15 mouse cellular contexts compared by ENCODE assay signal in genomic region chr13:53667518-53667917, GRCm38 (mm10).
"Had no signal": no experiment of that assay in that cellular context is flagged by ENCODE, and none has a peak within 500 bp of the region (broad histone marks: within the 10 kb centered on the region; RNA-seq: fewer than 3 reads in every experiment).

No protein-coding gene starts in this region.

- H3K27ac ChIP-seq: neural tube, embryonic 12.5 days; neural tube, embryonic 13.5 days; neural tube, embryonic 15.5 days; stomach, embryonic 15.5 days; stomach, postnatal 0 days had no signal

- H3K36me3 ChIP-seq: neural tube, embryonic 12.5 days; neural tube, embryonic 13.5 days; neural tube, embryonic 15.5 days; stomach, embryonic 15.5 days had no signal

- H3K27me3 ChIP-seq: neural tube, embryonic 12.5 days; neural tube, embryonic 13.5 days; neural tube, embryonic 15.5 days; stomach, embryonic 15.5 days had no signal

- H3K4me1 ChIP-seq: neural tube, embryonic 12.5 days; neural tube, embryonic 13.5 days; neural tube, embryonic 15.5 days; stomach, embryonic 15.5 days had no signal

- DNase-seq: retina, postnatal 1 day; right cerebral cortex, adult 18-20 months; right cerebral cortex, postnatal 14 days; right cerebral cortex, postnatal 25 days; right cerebral cortex, postnatal 4 days; spleen, adult 18-20 months; thymus, adult 18-20 months; thymus, postnatal 14 days; thymus, postnatal 25 days; thymus, postnatal 36 days had no signal

- H3K4me3 ChIP-seq: neural tube, embryonic 12.5 days; neural tube, embryonic 13.5 days; neural tube, embryonic 15.5 days; stomach, embryonic 15.5 days had no signal

- H3K9me3 ChIP-seq: neural tube, embryonic 15.5 days; stomach, embryonic 15.5 days had no signal
